Mouse (Mus musculus) hindbrain, embryonic 14.5 days (tissue): ENCODE measurements at regions not wholly inside any gene's neighbourhood (a gene's known extent, or its start where the extent isn't known, plus 50 kb on each side); places are given as distances from the start of the nearest gene placed in this dataset.

Source experiments
- ATAC-seq: fragments of 200-750 bp; cut with Nextera tagmentation; 2 replicates; pipeline ENCODE4 v1.8.0; 2017; ENCODE audit warnings: moderate number of reproducible peaks, mild to moderate bottlenecking, moderate TSS enrichment, moderate library complexity; ENCODE audit not compliant: low FRiP score
- DNase-seq: peaks from one replicate; pipeline ENCODE4 v3.0.0-alpha.2; 2015; ENCODE audit warnings: low spot score
- H3K27ac ChIP-seq: fragments of 300-500 bp; sonication (generic); 2 replicates; pipeline ENCODE4 v1.5.1; 2014; ENCODE audit warnings: mild to moderate bottlenecking, moderate library complexity
- H3K27me3 ChIP-seq: fragments of 300-500 bp; sonication (generic); 2 replicates; pipeline ENCODE4 v1.6.1; 2014; ENCODE audit warnings: mild to moderate bottlenecking, low read length, mixed read lengths; ENCODE audit not compliant: control insufficient read depth, insufficient read depth
- H3K36me3 ChIP-seq: fragments of 300-500 bp; sonication (generic); replicated peaks from 2 replicates; pipeline ENCODE4 v1.6.1; 2014; ENCODE audit not compliant: control insufficient read depth, insufficient read depth
- H3K4me1 ChIP-seq: fragments of 300-500 bp; sonication (generic); replicated peaks from 2 replicates; pipeline ENCODE4 v1.6.1; 2014; ENCODE audit warnings: antibody characterized with exemption, low read length, mixed read lengths; ENCODE audit not compliant: control insufficient read depth, insufficient read depth
- H3K4me2 ChIP-seq: fragments of 300-500 bp; sonication (generic); replicated peaks from 2 replicates; pipeline ENCODE4 v1.6.1; 2014; ENCODE audit warnings: mild to moderate bottlenecking, moderate library complexity
- H3K4me3 ChIP-seq: fragments of 300-500 bp; sonication (generic); replicated peaks from 2 replicates; pipeline ENCODE4 v1.5.1; 2014; ENCODE audit warnings: mild to moderate bottlenecking, low read length
- H3K9ac ChIP-seq: fragments of 300-500 bp; sonication (generic); 2 replicates; pipeline ENCODE4 v1.6.1; 2014
- H3K9me3 ChIP-seq: fragments of 300-500 bp; sonication (generic); 2 replicates; pipeline ENCODE4 v1.6.1; 2016; ENCODE audit warnings: low read length; ENCODE audit not compliant: control insufficient read depth
- WGBS: fragments of 180-500 bp; shearing (Covaris S2); extraction: QIAGEN DNeasy Blood & Tissue Kit; methylation state at CpG from one replicate; pipeline ENCODE4 v1.1.7; 2014; 5-methylcytosine and 5-hydroxymethylcytosine counted together

GRCm38 (mm10) chr8:34562278-34562677 is 450.7 kb upstream of the Gm10131 start:
- Histone ChIP-seq H3K27me3 (no peaks in the 10 kb centered on the region), H3K27ac (no peak overlapping the region), H3K4me2 (no peak overlapping the region), H3K36me3 (no peaks in the 10 kb centered on the region), H3K4me1 (no peaks in the 10 kb centered on the region), H3K9me3 (no peaks in the 10 kb centered on the region), H3K9ac (no peak overlapping the region), H3K4me3 (no peak overlapping the region)
- ATAC-seq = no peak
- DNase-seq = no peak
- 59% methylated on average over 8 of the region's 8 CpGs for WGBS

GRCm38 (mm10) chr8:34549786-34550185 is 438.2 kb upstream of the Gm10131 start:
- DNase-seq = no peak
- Histone ChIP-seq H3K4me2 (no peak overlapping the region), H3K27ac (no peak overlapping the region), H3K36me3 (no peaks in the 10 kb centered on the region), H3K4me3 (no peak overlapping the region), H3K9me3 (no peaks in the 10 kb centered on the region), H3K4me1 (0 out of 2 replicates have a peak, but pooled peaks cover 4% of the 10 kb centered on the region), H3K9ac (no peak overlapping the region), H3K27me3 (no peaks in the 10 kb centered on the region)
- ATAC-seq = no peak
- 40% methylated on average over 5 of the region's 5 CpGs for WGBS

- Histone ChIP-seq H3K27ac (no peak overlapping the region), H3K4me1 (0 out of 2 replicates have a peak, but pooled peaks cover 4% of the 10 kb centered on the region), H3K36me3 (no peaks in the 10 kb centered on the region), H3K4me2 (peak overlapping the region; percentile 29; the same call in 1 of the 2 replicates), H3K9me3 (no peaks in the 10 kb centered on the region), H3K9ac (no peak overlapping the region), H3K27me3 (no peaks in the 10 kb centered on the region), H3K4me3 (no peak overlapping the region)
- DNase-seq (no peak), ATAC-seq (no peak)
- 19% methylated on average over 11 of the region's 11 CpGs for WGBS
Measured at GRCm38 (mm10) chr8:34546815-34547214, 435.3 kb upstream of the Gm10131 start.

- WGBS = 82% methylated on average over 3 of the region's 3 CpGs
- H3K27me3 ChIP-seq = no peaks in the 10 kb centered on the region
- no peak overlapping the region for H3K4me3 ChIP-seq
- ATAC-seq = no peak
- DNase-seq = no peak
- H3K9me3 ChIP-seq = no peaks in the 10 kb centered on the region
- no peaks in the 10 kb centered on the region for H3K4me1 ChIP-seq
- no peak overlapping the region for H3K4me2 ChIP-seq
- no peaks in the 10 kb centered on the region for H3K36me3 ChIP-seq
- no peak overlapping the region for H3K9ac ChIP-seq
- no peak overlapping the region for H3K27ac ChIP-seq
Measured at GRCm38 (mm10) chr8:34542361-34543038, 431.0 kb upstream of the Gm10131 start.

- 66% methylated on average over 4 of the region's 4 CpGs for WGBS
- ATAC-seq (no peak), DNase-seq (no peak)
- Histone ChIP-seq H3K4me1 (no peaks in the 10 kb centered on the region), H3K4me3 (no peak overlapping the region), H3K9me3 (no peaks in the 10 kb centered on the region), H3K36me3 (no peaks in the 10 kb centered on the region), H3K27me3 (no peaks in the 10 kb centered on the region), H3K4me2 (no peak overlapping the region), H3K27ac (no peak overlapping the region), H3K9ac (no peak overlapping the region)
Measured at GRCm38 (mm10) chr8:34539232-34539631, 427.7 kb upstream of the Gm10131 start.

GRCm38 (mm10) chr8:34535434-34535833 is 423.9 kb upstream of the Gm10131 start:
- no peak overlapping the region for H3K4me2 ChIP-seq
- no peak overlapping the region for H3K27ac ChIP-seq
- no peaks in the 10 kb centered on the region for H3K9me3 ChIP-seq
- no peak overlapping the region for H3K9ac ChIP-seq
- DNase-seq (no peak), ATAC-seq (no peak)
- WGBS = 81% methylated on average over 3 of the region's 3 CpGs
- H3K36me3 ChIP-seq = no peaks in the 10 kb centered on the region
- H3K4me1 ChIP-seq = no peaks in the 10 kb centered on the region
- no peaks in the 10 kb centered on the region for H3K27me3 ChIP-seq
- H3K4me3 ChIP-seq = no peak overlapping the region

- Histone ChIP-seq H3K4me1 (no peaks in the 10 kb centered on the region), H3K9ac (no peak overlapping the region), H3K27me3 (no peaks in the 10 kb centered on the region), H3K4me2 (no peak overlapping the region), H3K9me3 (no peaks in the 10 kb centered on the region), H3K27ac (no peak overlapping the region), H3K4me3 (no peak overlapping the region), H3K36me3 (no peaks in the 10 kb centered on the region)
- no peak for DNase-seq
- ATAC-seq = no peak
- 87% methylated on average over 4 of the region's 4 CpGs for WGBS
Measured at GRCm38 (mm10) chr8:34533421-34533820, 421.9 kb upstream of the Gm10131 start.

- no peak overlapping the region for H3K9ac ChIP-seq
- WGBS = 83% methylated on average over 11 of the region's 11 CpGs
- no peak for DNase-seq
- H3K4me2 ChIP-seq = no peak overlapping the region
- no peak overlapping the region for H3K4me3 ChIP-seq
- H3K36me3 ChIP-seq = no peaks in the 10 kb centered on the region
- no peak overlapping the region for H3K27ac ChIP-seq
- ATAC-seq = no peak
- no peaks in the 10 kb centered on the region for H3K27me3 ChIP-seq
- H3K4me1 ChIP-seq = no peaks in the 10 kb centered on the region
- no peaks in the 10 kb centered on the region for H3K9me3 ChIP-seq
Measured at GRCm38 (mm10) chr8:34530896-34531679, 419.6 kb upstream of the Gm10131 start.

- ATAC-seq (no peak), DNase-seq (no peak)
- no peak overlapping the region for H3K9ac ChIP-seq
Measured at GRCm38 (mm10) chr8:34530046-34530445, 418.5 kb upstream of the Gm10131 start.

More at GRCm38 (mm10) chr8:34530046-34530445, 418.5 kb upstream of the Gm10131 start:
- Histone ChIP-seq H3K4me2 (no peak overlapping the region), H3K27me3 (no peaks in the 10 kb centered on the region), H3K9me3 (no peaks in the 10 kb centered on the region), H3K27ac (no peak overlapping the region), H3K36me3 (no peaks in the 10 kb centered on the region), H3K4me3 (no peak overlapping the region), H3K4me1 (no peaks in the 10 kb centered on the region)
- WGBS = 85% methylated on average over 5 of the region's 5 CpGs
